Mouse (Mus musculus) olfactory bulb, adult 2 months (tissue): ENCODE results near the gene Tns2. TPM values are rescaled to one million over a fixed set of nuclear protein-coding genes. Genes with fewer than 3 reads are reported as not detected.

Experiments
- H3K27ac ChIP-seq: fragments of 200-500 bp; 2 replicates; pipeline ENCODE4 v1.5.1; 2012; ENCODE audit warnings: low read depth, low read length; ENCODE audit not compliant: insufficient read depth
- H3K4me1 ChIP-seq: fragments of 200-500 bp; 2 replicates; pipeline ENCODE4 v1.6.1; 2012; ENCODE audit warnings: low read length; ENCODE audit not compliant: control insufficient read depth, insufficient read depth
- H3K4me3 ChIP-seq: fragments of 200-500 bp; 2 replicates; pipeline ENCODE4 v1.5.1; 2012; ENCODE audit warnings: mild to moderate bottlenecking, low read depth, low read length, moderate library complexity; ENCODE audit not compliant: insufficient read depth
- CTCF ChIP-seq: fragments of 200-500 bp; IDR thresholded peaks from 2 replicates; pipeline ENCODE4 v1.5.1; 2012; ENCODE audit warnings: low read depth, mild to moderate bottlenecking, low read length, moderate library complexity; ENCODE audit not compliant: insufficient read depth
- POLR2A ChIP-seq: fragments of 200-500 bp; IDR thresholded peaks from 2 replicates; pipeline ENCODE4 v1.6.1; 2012; ENCODE audit warnings: mild to moderate bottlenecking, low read depth, low read length, moderate library complexity; ENCODE audit not compliant: insufficient read depth
- WGBS: fragments of 180-500 bp; shearing (Covaris S2); methylation state at CpG from one replicate; pipeline ENCODE4 v1.1.7; 2018; 5-methylcytosine and 5-hydroxymethylcytosine counted together
- polyA plus RNA-seq: library from polyadenylated mRNA; stranded (reverse); fragments of >200 nt; gene quantifications from 2 replicates; pipeline ENCODE4 v1.2.4, GENCODE M21; 2012; ENCODE audit warnings: low replicate concordance; ENCODE audit not compliant: missing spikeins, insufficient read depth, insufficient read length

Gene Tns2
- polyA plus RNA-seq, 1 experiment = not detected

- Histone ChIP-seq H3K4me1 (0 out of 2 replicates have a peak, but pooled peaks cover 3% of the 10 kb centered on the region), H3K4me3 (no peak overlapping the region), H3K27ac (no peak overlapping the region)
- TF ChIP-seq CTCF (no peak), POLR2A (no peak)
- 74% methylated on average over 27 of the region's 27 CpGs for WGBS
These were observed 60.3 kb downstream of the Tns2 start for GRCm38 (mm10) chr15:102160415-102161060.

GRCm38 (mm10) chr15:102163900-102164693, 63.9 kb downstream of the Tns2 start:
- 56% methylated on average over 3 of the region's 3 CpGs for WGBS

DNA sequence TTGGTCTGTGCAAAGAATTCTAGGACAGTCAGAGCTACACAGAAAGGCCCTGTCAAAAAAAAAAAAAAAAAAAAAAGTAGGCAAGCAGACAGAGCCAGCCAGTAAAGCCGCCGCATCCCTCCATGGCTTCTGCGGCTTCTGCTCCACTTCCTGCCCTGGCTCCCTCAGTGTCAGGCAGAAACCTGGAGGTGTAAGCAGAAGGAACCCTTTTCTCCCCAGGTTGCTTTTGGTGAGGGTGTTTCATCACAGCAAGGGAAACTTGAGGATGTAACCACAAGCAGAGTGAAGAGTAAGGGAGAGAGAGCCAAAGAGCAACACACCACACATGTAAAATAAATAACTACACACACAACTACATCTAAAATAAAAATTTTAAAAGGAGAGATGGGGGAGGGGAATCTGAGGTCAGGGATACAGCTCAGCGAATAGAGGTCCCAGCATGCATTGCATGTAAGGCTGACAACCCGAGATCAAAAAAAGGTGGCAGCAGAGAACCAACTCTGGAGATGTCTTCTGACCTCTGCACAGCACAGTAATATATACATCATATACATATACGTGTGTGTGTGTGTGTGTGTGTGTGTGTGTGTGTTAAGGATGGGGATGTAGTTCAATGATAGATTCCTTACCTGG, 65.4 kb downstream of the Tns2 start:
- no peak for TF ChIP-seq POLR2A
- no peak for TF ChIP-seq CTCF
- WGBS = 61% methylated on average over 6 of the region's 6 CpGs
- Histone ChIP-seq H3K4me1 (no peaks in the 10 kb centered on the region), H3K27ac (no peak overlapping the region), H3K4me3 (no peak overlapping the region)

More at GRCm38 (mm10) chr15:102163900-102164693, 63.9 kb downstream of the Tns2 start:
- no peak for TF ChIP-seq POLR2A
- no peak for TF ChIP-seq CTCF
- Histone ChIP-seq H3K4me1 (no peaks in the 10 kb centered on the region), H3K4me3 (no peak overlapping the region), H3K27ac (no peak overlapping the region)

Other genes with a start within 250 kb of the Tns2 start
- gene Krt1, start 249.6 kb upstream of the Tns2 start, polyA plus RNA-seq = not detected in 2 replicates
- not detected in 2 replicates for gene Krt77, start 230.7 kb upstream of the Tns2 start, polyA plus RNA-seq
- not detected in 2 replicates for gene Krt76, start 207.5 kb upstream of the Tns2 start, polyA plus RNA-seq
- not detected in 2 replicates for gene Krt4, start 175.7 kb upstream of the Tns2 start, polyA plus RNA-seq
- gene Krt79, start 160.1 kb upstream of the Tns2 start, polyA plus RNA-seq = not detected in 2 replicates
- not detected in 2 replicates for gene Krt78, start 146.1 kb upstream of the Tns2 start, polyA plus RNA-seq
- gene Krt8, start 95.9 kb upstream of the Tns2 start, polyA plus RNA-seq = not detected in 2 replicates
- not detected in 2 replicates for gene Krt18, start 72.2 kb upstream of the Tns2 start, polyA plus RNA-seq
- 618 TPM in 1 of 2 replicates, not detected in the other for gene Eif4b, start 26.6 kb upstream of the Tns2 start, polyA plus RNA-seq
- gene Spryd3, start 35.8 kb downstream of the Tns2 start, polyA plus RNA-seq = not detected in 2 replicates
- gene Igfbp6, start 43.9 kb downstream of the Tns2 start, polyA plus RNA-seq = not detected in 2 replicates
- gene Soat2, start 50.1 kb downstream of the Tns2 start, polyA plus RNA-seq = not detected in 2 replicates
- 123 TPM in 1 of 2 replicates, not detected in the other for gene Zfp740, start 102.8 kb downstream of the Tns2 start, polyA plus RNA-seq
- not detected in 2 replicates for gene Csad, start 104.3 kb downstream of the Tns2 start, polyA plus RNA-seq
- not detected in 2 replicates for gene Itgb7, start 131.5 kb downstream of the Tns2 start, polyA plus RNA-seq
- not detected in 2 replicates for gene Rarg, start 157.1 kb downstream of the Tns2 start, polyA plus RNA-seq
- gene Gm9918, start 170.2 kb downstream of the Tns2 start, polyA plus RNA-seq = not detected in 2 replicates
- not detected in 2 replicates for gene Mfsd5, start 179.0 kb downstream of the Tns2 start, polyA plus RNA-seq
- not detected in 2 replicates for gene Espl1, start 195.9 kb downstream of the Tns2 start, polyA plus RNA-seq
- 1,008 TPM in 1 of 2 replicates, not detected in the other for gene Pfdn5, start 225.7 kb downstream of the Tns2 start, polyA plus RNA-seq
- gene Myg1, start 231.3 kb downstream of the Tns2 start, polyA plus RNA-seq = not detected in 2 replicates